Mouse (Mus musculus) G1E (cell line): ENCODE results near the gene Fam19a5. TPM values are rescaled to one million over a fixed set of nuclear protein-coding genes. Genes with fewer than 3 reads are reported as not detected.

Source experiments
- ATAC-seq: 2 replicates; pipeline ENCODE4 v1.8.0; 2016; ENCODE audit warnings: mild to moderate bottlenecking; ENCODE audit not compliant: insufficient number of reproducible peaks, poor library complexity, low FRiP score, severe bottlenecking; ENCODE audit errors: extremely low read depth
- DNase-seq: peaks from one replicate; pipeline ENCODE4 v3.0.0; 2012; ENCODE audit warnings: low spot score
- H3K27me3 ChIP-seq: 2 replicates; pipeline ENCODE4 v1.6.1; 2012; ENCODE audit warnings: mild to moderate bottlenecking, low read length, inconsistent platforms; ENCODE audit not compliant: insufficient read depth
- H3K36me3 ChIP-seq: replicated peaks from 2 replicates; pipeline ENCODE3; 2012; ENCODE audit warnings: mild to moderate bottlenecking, inconsistent platforms
- H3K4me1 ChIP-seq: 2 replicates; pipeline ENCODE4 v1.6.1; 2012; ENCODE audit warnings: low read depth, low read length, inconsistent platforms, mixed read lengths; ENCODE audit not compliant: insufficient read depth
- H3K4me3 ChIP-seq: 2 replicates; pipeline ENCODE4 v1.5.1; 2012; ENCODE audit warnings: low read depth, mild to moderate bottlenecking, inconsistent platforms, low read length, moderate library complexity, mixed read lengths
- H3K9me3 ChIP-seq: replicated peaks from 2 replicates; pipeline ENCODE4 v1.6.1; 2012; ENCODE audit warnings: inconsistent platforms
- CTCF ChIP-seq: IDR thresholded peaks from 2 replicates; pipeline ENCODE4 v1.5.1; 2012; ENCODE audit warnings: low read depth, low read length, inconsistent platforms, mixed read lengths
- GATA1 ChIP-seq: IDR thresholded peaks from 2 replicates; pipeline ENCODE4 v1.6.1; 2012; ENCODE audit warnings: borderline replicate concordance, low read length, inconsistent platforms, mixed read lengths
- GATA2 ChIP-seq: IDR thresholded peaks from 2 replicates; pipeline ENCODE4 v1.6.1; 2012; ENCODE audit warnings: low read depth, low read length, inconsistent platforms, borderline replicate concordance
- POLR2AphosphoS5 ChIP-seq: IDR thresholded peaks from 2 replicates; pipeline ENCODE4 v1.6.1; 2012; ENCODE audit warnings: low read depth, low read length, inconsistent platforms; ENCODE audit not compliant: insufficient replicate concordance
- TAL1 ChIP-seq: conservative IDR thresholded peaks from 2 replicates; pipeline ENCODE4 v1.6.1; 2012; ENCODE audit warnings: low read depth, low read length, inconsistent platforms, mixed read lengths
- polyA plus RNA-seq: library from polyadenylated mRNA; stranded (reverse); fragments of >175 nt; gene quantifications from 2 replicates; pipeline ENCODE4 v1.2.3, GENCODE M21; 2012
- total RNA-seq, 2 experiments: library from RNA; stranded (forward) in 1 of 2; stranded (reverse) in 1 of 2; fragments of 200-1000 nt in 1 of 2; fragments of >200 nt in 1 of 2; fragmentation: Nextera tagmentation in 1 of 2; gene quantifications; 2 replicates each; pipeline ENCODE4 v1.2.3; 2014 to 2017

The Fam19a5 gene
- total and polyA plus RNA-seq, 3 experiments = not detected

DNA sequence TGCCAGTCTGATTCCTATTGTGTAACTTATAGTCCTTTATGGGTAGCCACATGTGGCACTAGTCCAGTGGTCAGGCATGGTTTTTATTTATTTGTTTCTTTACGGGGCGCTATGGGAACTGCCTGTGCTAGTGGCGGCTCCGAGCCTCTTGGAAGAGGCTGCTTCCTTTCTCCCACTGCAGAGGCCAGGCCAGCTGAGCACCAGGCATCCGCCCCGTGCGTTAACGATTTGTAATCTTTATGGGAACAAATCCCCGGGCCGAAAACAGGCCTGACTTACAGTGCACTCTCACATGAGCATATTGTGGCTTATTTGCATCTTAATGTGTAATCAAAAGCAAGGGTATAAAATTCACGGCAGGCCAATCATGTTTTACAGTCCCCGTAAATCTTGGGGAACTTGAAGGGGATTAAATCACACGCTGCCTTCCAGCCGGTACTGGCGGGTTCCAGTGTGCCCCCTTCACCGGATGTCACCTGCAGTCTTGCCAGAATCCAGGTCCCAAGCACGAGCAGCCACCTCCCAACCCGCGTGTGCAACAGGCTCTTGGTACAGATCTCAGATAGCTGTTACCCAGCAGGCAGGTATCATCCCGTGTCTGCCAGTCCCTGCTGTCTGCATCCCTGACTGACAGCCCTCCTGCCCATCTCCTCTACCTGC is 112.5 kb downstream of the Fam19a5 start:
- H3K9me3 ChIP-seq = peaks cover 46% of the 10 kb centered on the region
- H3K27me3 ChIP-seq = no peaks in the 10 kb centered on the region
- 0 out of 2 replicates have a peak overlapping the region, but pooled peaks have one; percentile 2 for H3K4me3 ChIP-seq
- no peak for ATAC-seq
- TF ChIP-seq TAL1 = no peak
- TF ChIP-seq CTCF = no peak
- no peak for TF ChIP-seq POLR2AphosphoS5
- TF ChIP-seq GATA2 = no peak
- no peak for TF ChIP-seq GATA1
- no peak for DNase-seq
- no peaks in the 10 kb centered on the region for H3K4me1 ChIP-seq
- no peaks in the 10 kb centered on the region for H3K36me3 ChIP-seq

GRCm38 (mm10) chr15:87659729-87660128 is 115.6 kb downstream of the Fam19a5 start:
- Histone ChIP-seq H3K36me3 (no peaks in the 10 kb centered on the region), H3K4me1 (no peaks in the 10 kb centered on the region), H3K4me3 (no peak overlapping the region), H3K9me3 (peaks cover 50% of the 10 kb centered on the region), H3K27me3 (no peaks in the 10 kb centered on the region)
- DNase-seq = no peak
- no peak for ATAC-seq
- TF ChIP-seq GATA2 = no peak
- TF ChIP-seq POLR2AphosphoS5 = no peak

GRCm38 (mm10) chr15:87661954-87662353 is 117.9 kb downstream of the Fam19a5 start:
- no peaks in the 10 kb centered on the region for H3K27me3 ChIP-seq
- H3K4me1 ChIP-seq = no peaks in the 10 kb centered on the region
- no peak for DNase-seq
- ATAC-seq = no peak
- TF ChIP-seq GATA2 (no peak), GATA1 (no peak), CTCF (no peak), POLR2AphosphoS5 (no peak), TAL1 (no peak)
- H3K4me3 ChIP-seq = no peak overlapping the region
- peaks cover 49% of the 10 kb centered on the region for H3K9me3 ChIP-seq
- no peaks in the 10 kb centered on the region for H3K36me3 ChIP-seq

- Histone ChIP-seq H3K4me3 (no peak overlapping the region), H3K9me3 (peaks cover 84% of the 10 kb centered on the region), H3K36me3 (no peaks in the 10 kb centered on the region), H3K27me3 (no peaks in the 10 kb centered on the region), H3K4me1 (no peaks in the 10 kb centered on the region)
- DNase-seq (no peak), ATAC-seq (no peak)
- TF ChIP-seq POLR2AphosphoS5 (no peak), TAL1 (no peak), GATA2 (no peak), GATA1 (no peak), CTCF (no peak)
These were observed 122.1 kb downstream of the Fam19a5 start for GRCm38 (mm10) chr15:87666041-87666750.

DNA sequence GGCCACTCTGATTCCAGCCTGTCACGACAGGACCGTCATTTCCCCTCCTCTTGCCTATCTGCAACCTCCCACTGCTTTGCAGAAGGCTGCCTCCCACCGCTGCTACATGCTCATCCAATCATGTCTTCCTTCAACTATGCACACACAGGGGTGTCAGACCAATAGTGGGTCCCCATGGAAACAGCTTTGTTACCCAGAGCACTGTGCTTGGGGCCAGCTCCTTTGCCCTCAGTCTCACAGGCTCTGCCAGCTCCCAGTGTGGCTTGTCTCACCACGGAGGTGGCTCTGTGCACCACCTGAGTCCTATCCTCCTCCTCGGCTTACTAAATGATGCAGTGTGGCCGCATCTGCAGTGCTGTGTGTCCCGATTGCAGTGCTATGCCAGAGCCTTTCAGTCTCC is 123.3 kb downstream of the Fam19a5 start:
- Histone ChIP-seq H3K36me3 (no peaks in the 10 kb centered on the region), H3K27me3 (no peaks in the 10 kb centered on the region), H3K4me1 (no peaks in the 10 kb centered on the region), H3K4me3 (no peak overlapping the region), H3K9me3 (peaks cover 92% of the 10 kb centered on the region)
- DNase-seq (no peak), ATAC-seq (no peak)
- TF ChIP-seq CTCF (no peak), GATA1 (no peak), TAL1 (no peak), POLR2AphosphoS5 (no peak), GATA2 (no peak)

GRCm38 (mm10) chr15:87668112-87668511 is 124.0 kb downstream of the Fam19a5 start:
- Histone ChIP-seq H3K36me3 (no peaks in the 10 kb centered on the region), H3K4me3 (no peak overlapping the region), H3K9me3 (peaks cover 92% of the 10 kb centered on the region), H3K4me1 (no peaks in the 10 kb centered on the region), H3K27me3 (no peaks in the 10 kb centered on the region)
- ATAC-seq (no peak), DNase-seq (no peak)
- TF ChIP-seq GATA2 = no peak
- TF ChIP-seq TAL1 = no peak
- TF ChIP-seq GATA1 = no peak
- no peak for TF ChIP-seq CTCF
- no peak for TF ChIP-seq POLR2AphosphoS5

- peaks cover 89% of the 10 kb centered on the region for H3K9me3 ChIP-seq
These were observed 127.8 kb downstream of the Fam19a5 start for GRCm38 (mm10) chr15:87671929-87672328.

More at GRCm38 (mm10) chr15:87671929-87672328, 127.8 kb downstream of the Fam19a5 start:
- ATAC-seq (no peak), DNase-seq (no peak)
- H3K27me3 ChIP-seq = no peaks in the 10 kb centered on the region
- H3K36me3 ChIP-seq = no peaks in the 10 kb centered on the region
- TF ChIP-seq CTCF (no peak), GATA1 (no peak), GATA2 (no peak), TAL1 (no peak), POLR2AphosphoS5 (no peak)
- H3K4me1 ChIP-seq = no peaks in the 10 kb centered on the region
- H3K4me3 ChIP-seq = no peak overlapping the region
